11 mouse cellular contexts compared by ENCODE assay signal in genomic region chr1:138507446-138508043, GRCm38 (mm10).
A peak's percentile ranks its signal among the peaks of the same experiment; 100 is the strongest.
DNase-seq lines count a peak whose midpoint lies in the region; ATAC-seq and TF ChIP-seq lines count a peak whose summit lies in the region.
"Had no signal": no experiment of that assay in that cellular context is flagged by ENCODE, and none has a peak within 500 bp of the region (broad histone marks: within the 10 kb centered on the region; RNA-seq: fewer than 3 reads in every experiment).

No protein-coding gene starts in this region.

- WGBS in forebrain, embryonic 16.5 days: 31% methylated on average over 13 of the region's 13 CpGs
- 87% methylated on average over 13 of the region's 13 CpGs for WGBS in midbrain, embryonic 12.5 days

- no peaks in the 10 kb centered on the region for H3K9me3 ChIP-seq in forebrain, embryonic 16.5 days (ENCODE audit: control insufficient read depth, low read length)
- H3K9me3 ChIP-seq in midbrain, embryonic 12.5 days: no peaks in the 10 kb centered on the region
- H3K9me3 ChIP-seq: limb, embryonic 13.5 days; megakaryocyte, embryonic 14.5 days had no signal

- intact Hi-C loops in gastrocnemius, adult 2 months (cut with DNase I): no loop called here
- intact Hi-C loops in gastrocnemius, postnatal 14 days (cut with DNase I; ENCODE audit: low total_unique reads): no loop called here

- peak; percentile 64 for DNase-seq in gastrocnemius, adult 2 months
- DNase-seq in gastrocnemius, postnatal 14 days: no peak
- DNase-seq in MN1 (ENCODE audit: low spot score): peak; percentile 21
- no peak for DNase-seq in natural killer cell, adult 2 months (ENCODE audit: low spot score in 2 of 2)
- DNase-seq in thymus, postnatal 4 days: no peak
- DNase-seq: embryo, embryonic 11 days had no signal

- peaks cover 9% of the 10 kb centered on the region for H3K4me1 ChIP-seq in forebrain, embryonic 16.5 days (replicated peaks; ENCODE audit: control insufficient read depth, insufficient read depth, low read length)
- H3K4me1 ChIP-seq in midbrain, embryonic 12.5 days: peaks cover 29% of the 10 kb centered on the region

- no peaks in the 10 kb centered on the region for H3K36me3 ChIP-seq in forebrain, embryonic 16.5 days (ENCODE audit: control insufficient read depth, insufficient read depth)
- no peaks in the 10 kb centered on the region for H3K36me3 ChIP-seq in midbrain, embryonic 12.5 days
- H3K36me3 ChIP-seq: limb, embryonic 13.5 days had no signal

- peak overlapping the region; percentile 68 for H3K27ac ChIP-seq in gastrocnemius, adult 2 months
- no peak overlapping the region for H3K27ac ChIP-seq in forebrain, embryonic 16.5 days (ENCODE audit: low read length)
- H3K27ac ChIP-seq in midbrain, embryonic 12.5 days (replicated peaks): no peak overlapping the region
- H3K27ac ChIP-seq: limb, embryonic 13.5 days had no signal

- H3K4me3 ChIP-seq in gastrocnemius, adult 2 months: peak overlapping the region; percentile 21; the same call in 1 of the 2 replicates
- no peak overlapping the region for H3K4me3 ChIP-seq in forebrain, embryonic 16.5 days (replicated peaks; ENCODE audit: low read length)
- no peak overlapping the region for H3K4me3 ChIP-seq in midbrain, embryonic 12.5 days
- H3K4me3 ChIP-seq: limb, embryonic 13.5 days; megakaryocyte, embryonic 14.5 days had no signal

- 0 out of 2 replicates have a peak overlapping the region, but pooled peaks have one; percentile 0 for H3K4me2 ChIP-seq in forebrain, embryonic 16.5 days (ENCODE audit: low read length)
- no peak overlapping the region for H3K4me2 ChIP-seq in midbrain, embryonic 12.5 days (replicated peaks)
- H3K4me2 ChIP-seq: limb, embryonic 13.5 days had no signal

- TF ChIP-seq CTCF in gastrocnemius, adult 2 months (IDR thresholded peaks at IDR 0.05): no peak

- H3K27me3 ChIP-seq in forebrain, embryonic 16.5 days (replicated peaks; ENCODE audit: control insufficient read depth, insufficient read depth, low read length): no peaks in the 10 kb centered on the region
- no peaks in the 10 kb centered on the region for H3K27me3 ChIP-seq in midbrain, embryonic 12.5 days
- H3K27me3 ChIP-seq: limb, embryonic 13.5 days; megakaryocyte, embryonic 14.5 days had no signal

- ATAC-seq in forebrain, embryonic 16.5 days: peak; percentile 45
- ATAC-seq in midbrain, embryonic 12.5 days (ENCODE audit: low FRiP score, low read depth): 0 out of 2 replicates have a peak, but pooled peaks have one; percentile 16
- no peak for ATAC-seq in erythroblast, adult 5-6 weeks (replicated peaks; ENCODE audit: low FRiP score, poor library complexity, severe bottlenecking)

- no peak overlapping the region for H3K9ac ChIP-seq in forebrain, embryonic 16.5 days (replicated peaks; ENCODE audit: low read depth, low read length)
- H3K9ac ChIP-seq in midbrain, embryonic 12.5 days (replicated peaks): no peak overlapping the region
- H3K9ac ChIP-seq: limb, embryonic 13.5 days had no signal

Comparison
In these comparisons a context has a peak if more than half of its experiments do, and no peak if none do; other contexts are left out.
1. DNase-seq: peak in gastrocnemius, adult 2 months (single experiment) and MN1 (single experiment); none in gastrocnemius, postnatal 14 days (single experiment), natural killer cell, adult 2 months (0 of 2) and thymus, postnatal 4 days (single experiment).